Mouse (Mus musculus) ovary, postnatal 36 days (tissue): ENCODE data around the gene Zgrf1.

Source experiments
- DNase-seq: peaks from one replicate; pipeline ENCODE4 v3.0.0; 2022; ENCODE audit warnings: low spot score, mixed read lengths

Zgrf1 gene

DNA sequence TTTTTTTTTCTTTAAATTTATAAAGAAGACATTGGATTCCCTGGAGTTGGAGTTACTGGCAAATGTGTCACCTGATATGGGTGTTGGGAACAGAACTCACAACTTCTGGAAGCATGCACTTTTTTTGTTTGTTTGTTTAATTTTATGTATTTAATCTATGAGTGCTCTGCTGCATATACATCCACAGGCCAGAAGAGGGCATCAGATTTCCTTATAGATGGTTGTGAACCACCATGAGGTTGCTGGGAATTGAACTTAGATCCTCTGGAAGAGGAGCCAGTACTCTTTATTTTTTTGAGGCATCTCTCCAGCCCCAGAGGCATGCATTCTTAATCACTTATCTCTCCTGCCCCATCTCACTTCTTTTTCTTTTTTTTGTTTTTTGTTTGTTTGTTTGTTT is 4.9 kb downstream of the Zgrf1 start:
- DNase-seq, result no peak

- DNase-seq, result no peak
These were observed 9.7 kb downstream of the Zgrf1 start for GRCm38 (mm10) chr3:127562974-127563373.

- DNase-seq, result no peak
These were observed 11.8 kb downstream of the Zgrf1 start for GRCm38 (mm10) chr3:127565129-127565528.

- no peak for DNase-seq
These were observed 19.3 kb downstream of the Zgrf1 start for GRCm38 (mm10) chr3:127572557-127572956.

DNA sequence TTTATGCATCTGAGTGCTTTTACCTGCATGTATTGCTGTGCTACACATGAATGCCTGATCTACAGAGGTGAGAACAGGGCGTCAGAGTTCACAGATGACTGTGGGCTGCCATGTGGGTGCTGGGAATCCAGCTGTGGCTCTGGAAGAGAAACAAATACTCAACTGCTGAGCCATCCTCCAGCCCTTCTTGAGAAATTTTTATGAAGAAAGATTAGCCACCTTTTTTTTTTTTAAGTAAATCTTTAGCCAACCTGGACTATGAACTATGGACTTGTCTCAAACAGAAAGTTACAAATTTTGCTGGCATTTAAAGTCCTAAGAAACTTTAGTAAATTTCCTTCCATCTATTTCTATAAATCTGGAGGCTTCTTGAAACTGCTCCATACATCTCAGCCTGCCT is 43.8 kb downstream of the Zgrf1 start:
- no peak for DNase-seq

DNA sequence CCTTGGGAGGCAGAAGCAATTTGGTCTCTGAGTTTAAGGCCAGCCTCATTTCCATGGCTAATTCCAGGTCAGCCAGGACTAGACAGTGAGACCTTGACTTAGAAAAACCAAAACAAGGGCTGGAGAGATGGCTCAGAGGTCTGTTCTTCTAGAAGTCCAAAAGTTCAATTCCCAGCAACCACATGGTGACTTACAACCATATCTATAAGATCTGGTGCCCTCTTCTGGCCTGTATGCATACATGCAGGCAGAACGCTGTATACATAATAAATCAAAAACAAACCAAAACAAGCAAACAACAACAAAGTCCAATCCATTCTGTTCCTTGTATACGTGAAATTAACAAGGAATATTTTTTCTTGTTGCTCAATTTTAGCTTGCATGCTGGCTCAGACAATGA is 54.8 kb downstream of the Zgrf1 start:
- no peak for DNase-seq

- peak; percentile 70 for DNase-seq
These were observed 72.0 kb downstream of the Zgrf1 start for GRCm38 (mm10) chr3:127625296-127625695.

GRCm38 (mm10) chr3:127625701-127626399 is 72.6 kb downstream of the Zgrf1 start:
- DNase-seq, result peak; percentile 20

DNA sequence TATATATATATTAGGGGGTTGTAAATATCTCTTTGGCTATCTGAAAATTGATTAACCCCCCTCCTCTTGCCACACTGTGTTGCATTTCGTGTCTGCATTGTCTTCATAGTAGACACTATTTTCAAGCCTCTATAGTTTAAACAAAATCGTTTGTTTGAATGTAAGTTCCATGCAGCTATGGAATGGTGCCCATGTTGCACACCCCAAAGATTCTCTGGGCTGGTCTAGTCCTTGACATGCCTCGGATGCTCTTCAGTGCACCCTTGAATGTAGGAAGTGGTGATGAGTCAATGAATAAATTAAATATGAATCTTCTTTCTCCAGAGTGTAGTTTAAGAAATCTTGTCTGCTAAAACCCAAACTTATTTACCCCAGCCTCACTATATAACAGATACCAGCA is 73.2 kb downstream of the Zgrf1 start:
- DNase-seq, result no peak

DNA sequence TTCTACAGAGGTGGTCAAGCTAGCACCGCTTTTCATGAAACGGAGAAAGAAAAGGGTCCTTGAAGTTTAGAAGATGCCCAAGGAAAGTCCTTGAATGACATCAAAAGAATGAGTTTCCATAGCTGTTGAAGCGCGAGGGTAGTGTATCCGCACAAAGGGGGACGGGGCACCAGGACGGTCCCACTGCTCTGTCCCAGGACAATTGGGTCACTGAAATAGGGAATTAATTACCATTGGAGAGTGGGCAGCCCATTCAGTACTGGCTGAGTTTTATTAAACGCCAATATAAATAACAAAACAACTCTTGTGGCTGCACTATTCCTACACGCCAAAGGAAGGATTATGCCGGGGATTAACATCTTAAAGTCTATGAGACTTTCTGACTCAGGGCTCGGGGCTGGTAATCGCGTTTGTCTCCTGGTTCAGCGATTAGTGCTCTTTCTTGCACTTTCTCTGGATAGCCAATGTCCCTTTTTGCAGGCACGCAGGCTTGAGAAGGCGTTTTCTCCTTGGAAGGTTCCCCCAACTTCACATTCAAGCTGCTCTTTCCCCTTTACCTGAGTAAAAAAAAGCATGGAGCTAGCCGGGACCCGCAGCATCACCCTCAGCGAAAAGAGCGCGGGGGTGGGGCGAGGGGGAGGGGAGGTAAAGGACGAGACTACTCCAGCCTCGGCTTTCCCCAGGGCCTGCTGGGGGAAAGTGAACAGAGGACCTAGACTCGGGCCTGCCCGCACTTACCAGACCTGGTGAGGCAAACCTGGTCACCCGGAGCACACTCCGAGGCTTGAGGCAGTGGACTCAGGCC is 74.1 kb downstream of the Zgrf1 start:
- peak; percentile 6 for DNase-seq

DNA sequence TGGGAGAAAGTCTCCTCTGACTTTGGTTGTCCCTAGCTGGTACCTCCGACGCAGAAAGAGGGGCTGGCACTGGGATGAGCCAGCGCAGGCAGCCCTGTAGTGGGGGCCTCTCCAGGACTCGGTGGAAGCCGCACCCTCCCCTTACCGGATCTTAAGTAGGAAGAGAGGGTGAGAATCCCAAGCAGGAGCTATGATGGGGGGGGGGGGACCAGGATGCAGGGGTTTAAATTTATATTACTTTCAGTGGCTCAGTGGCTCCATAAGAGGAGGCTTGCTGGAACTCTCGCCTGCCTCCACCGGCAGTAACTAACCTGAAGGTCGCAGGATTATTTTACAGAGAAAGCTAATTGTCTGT is 74.6 kb downstream of the Zgrf1 start:
- DNase-seq, result no peak

DNA sequence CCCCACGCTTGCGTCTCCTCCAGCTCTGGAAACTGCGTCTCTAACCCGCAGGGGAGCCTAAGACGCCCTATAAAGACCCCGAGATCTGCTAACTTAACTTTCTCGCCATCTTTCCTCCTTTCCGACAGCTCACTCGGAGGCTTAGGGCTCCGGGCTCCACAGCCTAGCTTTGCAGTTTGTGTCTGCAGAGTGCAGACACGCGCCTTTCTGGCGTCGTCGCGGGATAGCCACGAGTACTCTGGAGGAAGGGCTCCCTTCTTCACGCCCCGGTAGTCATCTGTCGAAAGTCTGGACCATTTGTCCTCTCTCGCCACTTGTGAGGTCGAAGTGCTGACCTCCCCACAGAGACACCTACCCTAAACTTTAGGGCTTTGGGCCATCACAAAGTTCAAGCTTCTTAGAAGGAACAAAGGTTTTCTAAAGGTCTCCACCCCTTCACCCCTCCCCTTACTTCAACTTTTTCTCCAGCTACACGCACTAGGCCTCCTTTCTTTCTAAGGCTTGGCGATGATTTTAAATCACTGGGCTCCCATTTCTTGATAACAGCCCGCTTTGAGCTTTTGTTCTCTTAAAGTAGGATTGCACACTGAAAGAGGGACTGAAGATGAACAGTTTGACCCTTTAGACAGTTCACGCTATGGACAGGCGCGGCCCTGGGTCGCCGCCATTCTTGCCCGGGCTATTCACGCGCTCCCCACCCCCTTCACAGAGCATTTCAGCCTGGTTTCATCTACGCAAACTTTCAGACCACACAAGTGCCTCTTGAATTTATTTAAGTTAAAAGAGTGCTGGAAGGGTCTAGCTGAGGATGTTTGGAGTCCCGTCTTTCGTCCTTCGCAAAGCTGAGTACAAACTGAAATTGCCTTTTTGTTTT is 75.3 kb downstream of the Zgrf1 start:
- DNase-seq, result no peak

DNA sequence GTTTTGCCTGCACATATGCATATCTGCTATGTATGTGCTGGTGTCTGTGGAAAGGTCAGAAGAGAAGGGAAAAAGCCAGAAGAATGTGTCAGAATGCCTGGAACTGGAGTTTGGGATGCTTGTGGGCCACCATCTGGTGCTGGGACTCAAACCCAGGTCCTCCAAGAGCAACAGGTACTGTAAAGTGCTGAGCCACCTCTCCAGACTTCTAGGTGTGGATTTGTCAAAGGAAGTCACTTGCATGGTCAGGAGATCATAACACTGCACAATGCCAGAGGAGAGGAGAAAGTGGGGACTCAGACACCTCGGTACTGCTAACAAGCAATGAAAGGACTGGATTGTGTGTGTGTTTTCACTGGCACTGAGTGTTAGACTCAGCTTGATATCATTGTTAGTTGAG is 76.9 kb downstream of the Zgrf1 start:
- DNase-seq, result no peak

GRCm38 (mm10) chr3:127630735-127631372 is 77.6 kb downstream of the Zgrf1 start:
- DNase-seq, result no peak

DNA sequence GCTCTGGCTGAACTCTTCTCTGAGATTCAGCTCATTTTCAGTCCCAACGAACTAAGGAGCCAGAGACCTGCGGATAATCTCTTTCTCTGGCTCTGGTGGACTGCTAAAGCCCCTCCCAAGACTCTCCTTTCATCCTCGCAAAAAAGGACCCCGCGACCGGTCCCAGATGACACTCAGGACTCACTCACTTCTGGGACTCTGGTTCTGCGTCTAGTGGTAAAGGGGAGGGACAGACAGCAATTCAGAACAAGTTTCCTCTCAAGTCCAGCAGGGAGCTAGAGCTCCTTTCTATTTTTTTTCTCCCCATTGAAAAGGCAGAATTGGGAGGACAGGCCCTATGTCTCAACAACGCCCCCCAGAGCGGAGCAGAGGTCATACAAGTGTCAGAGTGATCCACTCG is 78.3 kb downstream of the Zgrf1 start:
- no peak for DNase-seq

DNA sequence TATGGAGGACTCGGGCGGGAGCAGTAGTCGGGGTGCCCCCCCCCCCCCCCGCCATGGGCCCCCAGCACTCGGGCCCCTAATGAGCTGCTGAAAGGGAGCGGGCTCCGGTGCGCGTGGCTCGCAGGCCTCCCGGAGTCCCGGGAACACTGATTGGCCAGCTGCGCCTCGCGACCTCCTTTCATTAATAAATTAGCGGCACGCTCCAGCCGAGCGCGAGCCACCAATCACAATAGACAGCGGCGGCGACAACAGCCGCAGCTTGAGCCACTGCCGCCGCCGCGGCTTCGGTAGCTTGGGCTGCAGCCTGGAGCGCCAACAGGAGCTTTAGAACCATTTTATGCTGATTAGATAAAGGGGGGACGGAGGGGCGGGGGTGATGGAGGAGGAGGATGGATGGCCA is 79.2 kb downstream of the Zgrf1 start:
- DNase-seq, result peak; percentile 22

DNA sequence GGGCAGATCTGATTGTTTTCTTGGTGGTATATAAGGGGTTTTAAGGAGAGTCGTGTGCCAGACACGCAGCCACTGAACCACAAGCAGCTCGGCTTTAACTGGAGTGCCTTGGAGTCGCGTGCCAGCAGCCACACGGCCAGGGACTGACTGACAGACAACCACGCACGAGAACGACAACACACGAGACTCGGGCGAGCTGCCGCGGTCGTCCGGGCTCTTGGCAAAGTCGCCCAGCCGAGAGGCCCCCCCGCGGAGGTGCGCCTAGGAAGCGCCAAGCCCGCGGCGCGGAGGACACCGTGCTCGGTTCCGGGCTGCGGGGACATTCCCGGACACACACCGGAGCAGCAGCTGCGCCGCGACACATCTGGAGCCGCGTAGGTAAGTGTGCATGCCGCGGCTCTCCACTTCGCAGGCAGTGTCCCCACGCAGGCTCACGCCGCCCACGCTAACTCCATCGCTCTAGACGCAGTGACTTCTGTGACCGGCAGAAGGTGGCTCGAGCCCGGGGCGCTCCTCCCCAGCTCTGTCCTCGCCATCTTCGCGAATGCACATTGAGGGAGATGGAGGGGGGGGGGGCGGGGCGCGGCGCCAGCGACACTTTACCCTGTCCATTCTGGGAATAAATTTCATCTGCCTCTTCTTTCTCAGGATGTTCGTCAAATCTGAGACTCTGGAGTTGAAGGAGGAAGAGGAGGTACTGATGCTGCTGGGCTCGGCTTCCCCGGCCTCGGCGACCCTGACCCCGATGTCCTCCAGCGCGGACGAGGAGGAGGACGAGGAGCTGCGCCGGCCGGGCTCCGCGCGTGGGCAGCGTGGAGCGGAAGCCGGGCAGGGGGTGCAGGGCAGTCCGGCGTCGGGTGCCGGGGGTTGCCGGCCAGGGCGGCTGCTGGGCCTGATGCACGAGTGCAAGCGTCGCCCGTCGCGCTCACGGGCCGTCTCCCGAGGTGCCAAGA is 80.1 kb downstream of the Zgrf1 start, which contains the start of gene Neurog2:
Gene Neurog2 (plus strand): TSS at position 56 of the 953 bp plus-strand sequence.
- DNase-seq, result peak; percentile 15

DNA sequence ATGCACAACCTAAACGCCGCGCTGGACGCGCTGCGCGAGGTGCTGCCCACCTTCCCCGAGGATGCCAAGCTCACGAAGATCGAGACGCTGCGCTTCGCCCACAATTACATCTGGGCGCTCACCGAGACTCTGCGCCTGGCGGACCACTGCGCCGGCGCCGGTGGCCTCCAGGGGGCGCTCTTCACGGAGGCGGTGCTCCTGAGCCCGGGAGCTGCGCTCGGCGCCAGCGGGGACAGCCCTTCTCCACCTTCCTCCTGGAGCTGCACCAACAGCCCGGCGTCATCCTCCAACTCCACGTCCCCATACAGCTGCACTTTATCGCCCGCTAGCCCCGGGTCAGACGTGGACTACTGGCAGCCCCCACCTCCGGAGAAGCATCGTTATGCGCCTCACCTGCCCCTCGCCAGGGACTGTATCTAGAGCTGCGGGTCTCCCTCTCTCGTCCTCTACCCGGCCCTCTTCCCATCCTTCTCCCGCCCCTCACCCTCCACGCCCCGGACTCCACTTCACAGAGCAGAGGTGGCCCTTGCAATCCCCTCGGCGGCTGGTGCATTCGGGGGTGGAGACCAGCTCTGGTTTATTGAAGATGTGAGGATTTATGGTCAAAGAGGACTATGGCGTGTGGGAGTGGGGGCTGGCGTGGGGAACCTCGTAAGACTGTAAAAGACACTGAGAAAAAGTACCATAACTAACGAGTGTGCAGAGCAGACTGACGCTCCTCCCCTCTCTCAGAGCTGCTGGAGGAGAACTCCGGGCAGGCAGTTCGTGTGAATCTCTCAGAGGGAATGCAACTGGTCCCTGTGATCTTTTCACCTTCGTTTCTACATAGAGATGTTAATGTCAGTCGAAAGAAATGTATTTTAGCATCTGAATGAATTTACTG is 81.1 kb downstream of the Zgrf1 start:
- DNase-seq, result peak; percentile 77

GRCm38 (mm10) chr3:127634984-127635349 is 81.7 kb downstream of the Zgrf1 start:
- DNase-seq, result no peak
